Mouse (Mus musculus) left cerebral cortex, postnatal 4 days (tissue): ENCODE measurements at regions not wholly inside any gene's neighbourhood (a gene's known extent, or its start where the extent isn't known, plus 50 kb on each side); places are given as distances from the start of the nearest gene placed in this dataset.

Experiments
- DNase-seq: peaks from one replicate; pipeline ENCODE4 v3.0.0-alpha.2; 2022
- intact Hi-C: fragments of 180-260 bp; cut with DNase I; formaldehyde crosslinking; loops from one replicate; pipeline ENCODE4 v1.15.1; 2025

DNA sequence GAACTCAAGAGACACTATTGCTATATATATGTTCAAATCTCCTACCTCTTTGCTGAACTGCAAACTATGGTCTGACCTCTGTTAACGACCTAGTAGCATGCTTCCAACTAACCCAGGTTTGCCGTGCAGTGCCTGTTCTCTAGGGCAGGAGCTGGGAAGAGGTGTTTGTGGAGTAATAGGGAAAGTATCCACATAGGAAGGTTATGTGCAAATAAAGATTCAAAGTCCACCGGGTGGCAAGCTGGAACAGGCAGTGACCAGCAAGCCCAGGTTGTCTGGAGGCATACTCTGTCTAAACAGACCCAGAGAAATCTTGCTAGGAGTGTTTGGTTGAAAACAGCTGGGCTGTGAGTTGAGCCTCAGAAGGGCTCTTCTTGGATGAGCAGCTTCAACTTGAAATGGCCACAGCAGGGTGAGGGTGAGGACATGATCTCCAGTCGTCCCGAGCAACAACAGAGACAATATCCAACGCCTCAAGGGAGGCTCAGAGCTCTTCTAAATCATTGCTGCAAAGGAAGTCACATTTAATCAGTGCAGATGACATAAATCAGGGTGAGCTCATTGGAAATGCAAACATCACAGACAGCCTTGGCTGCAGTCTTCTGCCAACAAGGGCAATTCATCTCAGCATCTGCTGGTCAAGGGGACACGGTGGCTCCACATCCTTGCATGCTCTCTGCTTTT is 846.7 kb downstream of the Synb start:
- no peak for DNase-seq
- intact Hi-C loops, result no loop called here

DNA sequence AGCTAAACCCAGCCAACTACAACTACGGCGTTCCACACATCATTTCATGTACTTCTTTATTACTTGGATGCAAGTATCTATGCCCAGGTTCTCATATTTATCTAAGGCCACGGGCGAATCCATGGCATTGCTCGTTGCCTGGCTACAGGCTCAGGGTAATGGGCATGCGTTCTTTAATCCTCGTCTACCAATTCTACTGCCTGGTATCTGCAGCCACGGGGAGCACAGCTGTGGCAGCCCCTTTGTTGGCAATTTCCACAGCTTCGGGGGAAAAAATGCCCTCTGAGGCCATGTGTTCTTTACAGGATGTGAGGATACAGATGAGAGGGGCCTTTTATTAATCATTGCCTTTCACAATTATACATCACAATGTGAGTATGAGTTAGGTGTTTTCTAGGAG is 860.8 kb downstream of the Synb start:
- DNase-seq, result no peak
- intact Hi-C loops, result no loop called here

DNA sequence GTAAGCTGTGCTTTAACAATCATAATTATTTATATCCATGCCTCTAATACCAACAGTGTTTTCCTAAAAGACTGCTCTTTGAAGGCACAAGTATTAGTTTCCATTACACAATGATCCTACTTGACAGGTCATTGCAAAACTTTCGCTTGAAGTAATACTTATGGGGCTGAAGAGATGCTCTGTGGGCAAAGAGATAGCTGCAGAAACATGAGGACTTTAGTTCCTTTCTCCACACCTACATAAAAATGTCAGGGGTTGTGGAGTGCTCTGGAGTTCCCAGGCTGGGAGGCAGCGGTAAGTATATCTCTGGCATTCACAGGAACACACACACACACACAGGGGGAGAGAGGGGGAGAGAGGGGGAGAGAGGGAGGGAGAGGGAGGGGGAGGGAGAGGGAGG is 862.0 kb downstream of the Synb start:
- DNase-seq, result no peak

DNA sequence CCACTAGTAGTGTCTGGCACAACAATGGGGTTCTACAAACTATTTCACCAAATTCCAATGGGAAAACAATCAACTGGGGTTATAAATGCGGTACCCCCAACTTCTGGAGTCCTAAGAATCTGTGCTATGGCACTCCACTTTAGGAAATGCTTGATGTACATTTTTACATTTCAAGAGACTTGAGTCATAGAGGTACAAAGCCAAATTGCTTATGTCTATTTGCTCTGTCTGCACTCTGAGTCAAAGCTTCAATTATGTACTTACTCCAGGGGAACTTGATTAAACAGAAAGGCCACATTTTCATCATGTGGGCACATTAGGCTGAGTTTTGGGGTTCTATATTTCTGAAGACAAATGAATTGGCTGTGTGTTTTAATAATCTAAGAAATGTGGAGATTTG is 866.9 kb downstream of the Synb start:
- intact Hi-C loops, result no loop called here

More for the DNA sequence above, 862.0 kb downstream of the Synb start:
- intact Hi-C loops, result no loop called here

DNA sequence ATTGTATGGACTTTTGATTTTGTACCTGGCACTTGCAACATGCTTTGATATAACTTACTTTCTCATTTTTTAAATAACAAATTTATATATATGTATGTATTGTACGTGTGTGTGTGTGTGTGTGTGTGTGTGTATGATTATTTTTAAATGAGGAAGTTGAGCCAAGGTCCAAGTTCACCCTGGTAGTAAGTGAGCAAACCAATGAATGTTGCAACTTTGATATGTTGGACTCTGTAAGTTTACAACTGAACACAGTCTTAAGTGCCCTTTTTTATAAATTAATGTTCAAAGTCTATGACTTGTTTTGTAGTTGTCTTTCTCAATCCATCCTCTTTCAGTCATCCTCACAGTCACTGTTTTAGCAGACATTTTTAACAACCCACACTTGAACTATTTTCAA is 901.7 kb downstream of the Synb start:
- intact Hi-C loops, result no loop called here
- DNase-seq, result no peak

More for the DNA sequence above, 866.9 kb downstream of the Synb start:
- DNase-seq, result no peak

DNA sequence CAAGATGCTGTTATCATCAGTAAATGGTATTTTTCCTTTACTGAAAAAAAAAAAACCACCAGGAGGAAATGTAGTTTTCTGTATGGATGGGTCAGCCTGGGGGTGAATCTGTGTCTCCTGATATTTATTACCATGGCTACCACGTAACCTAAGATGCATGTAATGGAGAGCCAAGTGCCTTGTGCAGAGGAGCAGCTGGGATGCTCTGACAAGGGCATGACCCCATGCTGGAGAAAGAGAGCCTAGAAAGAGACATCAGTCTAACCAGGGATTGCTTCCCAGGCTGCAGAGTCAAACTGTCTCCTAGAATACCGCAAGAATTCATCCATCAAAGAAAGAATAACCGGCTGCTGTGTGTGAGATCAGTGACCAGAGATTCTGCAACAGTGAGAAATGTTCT is 902.2 kb downstream of the Synb start:
- DNase-seq, result peak; percentile 1
- intact Hi-C loops, result no loop called here

DNA sequence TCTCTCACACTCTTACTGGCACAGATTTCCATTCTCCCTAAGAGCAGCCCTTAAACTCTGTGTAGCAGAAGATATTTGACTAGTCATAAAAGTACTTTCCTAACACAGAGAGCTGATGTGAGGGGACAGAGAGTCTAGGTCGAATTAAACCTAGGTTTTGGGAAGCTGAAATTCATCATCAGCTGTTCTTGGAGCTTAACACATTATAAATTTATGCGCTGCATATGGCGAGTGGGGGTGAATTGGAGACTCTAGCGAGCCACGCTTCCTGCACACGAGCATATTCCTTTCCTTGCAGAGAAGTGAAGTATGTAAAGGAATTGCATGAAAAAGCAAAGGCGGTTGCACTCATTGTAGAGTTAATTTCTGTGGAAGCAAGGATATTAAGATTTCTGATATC is 912.4 kb downstream of the Synb start:
- no peak for DNase-seq
- intact Hi-C loops, result no loop called here

DNA sequence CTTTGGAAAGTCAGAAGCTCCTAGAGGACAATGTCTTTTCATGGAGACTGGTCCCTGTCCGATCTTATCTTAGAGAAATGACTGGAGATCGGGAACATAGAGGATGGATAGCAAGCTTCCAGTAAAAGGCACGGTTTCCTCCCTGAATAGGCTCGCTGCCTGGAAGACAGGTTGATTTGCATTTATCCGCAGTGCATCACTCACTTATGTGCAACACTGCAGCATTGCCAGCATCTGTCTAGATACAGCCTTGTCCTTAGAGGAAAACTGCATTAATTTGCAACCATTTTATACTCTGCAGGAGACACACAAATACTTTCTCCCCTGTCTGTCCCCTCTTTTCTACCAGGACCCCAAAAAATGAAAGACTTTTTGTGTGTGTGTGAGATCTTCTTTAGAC is 926.4 kb downstream of the Synb start:
- intact Hi-C loops, result no loop called here
- no peak for DNase-seq

DNA sequence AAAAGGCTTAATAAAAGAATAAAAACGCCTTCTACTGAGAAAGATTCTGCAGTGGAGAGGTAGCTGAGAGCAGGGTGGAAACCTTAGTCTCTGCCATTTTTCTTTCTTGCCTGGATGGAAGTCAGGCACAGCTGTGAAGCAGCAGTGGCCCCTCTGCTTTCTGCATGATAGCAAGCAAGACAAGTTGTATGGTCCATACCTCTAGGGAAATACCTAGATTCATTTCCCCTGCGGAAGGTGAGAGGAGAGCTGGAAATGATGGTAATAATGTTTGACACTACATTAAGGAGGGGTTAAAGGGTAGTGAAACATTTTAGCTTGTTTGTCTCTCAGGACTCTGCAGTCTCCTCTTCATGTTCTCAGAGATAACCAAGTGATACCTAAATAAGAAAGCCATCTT is 930.2 kb downstream of the Synb start:
- DNase-seq, result no peak
- intact Hi-C loops, result no loop called here

DNA sequence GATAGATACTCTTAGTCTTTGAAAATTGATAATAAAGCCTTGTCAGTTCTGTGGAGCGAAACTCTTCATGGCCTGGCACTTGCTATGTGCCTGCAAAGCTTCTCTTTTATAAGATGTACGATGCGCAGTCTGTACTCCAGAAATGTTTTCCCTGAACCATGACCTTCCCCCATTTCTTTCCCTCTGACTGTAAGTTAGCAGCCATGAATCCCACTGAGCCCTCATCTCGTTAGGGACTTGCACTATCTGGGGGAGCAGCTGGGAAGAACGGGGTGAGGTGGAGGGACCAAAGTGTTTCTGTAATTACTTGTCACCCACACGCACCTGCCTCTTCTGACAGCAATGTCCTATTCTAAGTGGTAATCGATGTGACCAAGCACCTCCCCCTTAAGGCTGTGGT is 932.1 kb downstream of the Synb start:
- intact Hi-C loops, result no loop called here
- DNase-seq, result peak; percentile 25

DNA sequence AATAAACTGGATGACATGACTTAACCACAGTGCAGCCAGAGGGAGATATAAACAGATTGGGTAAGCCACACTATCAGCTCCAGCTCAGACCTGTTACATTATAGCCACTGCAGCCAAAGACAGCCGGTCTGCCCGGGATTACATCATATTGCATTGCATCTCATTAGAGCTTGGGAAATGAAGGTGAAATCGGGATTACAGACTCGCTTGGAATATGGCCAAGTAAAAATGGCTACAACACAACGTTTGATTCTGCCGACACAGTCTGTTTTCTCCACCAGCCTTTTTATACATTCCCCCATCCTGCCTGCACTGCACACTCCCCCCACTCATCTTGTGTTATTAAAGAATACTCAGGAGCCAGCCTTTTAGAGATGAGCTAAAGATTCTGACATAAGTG is 932.6 kb downstream of the Synb start:
- intact Hi-C loops, result no loop called here
- DNase-seq, result peak; percentile 38

DNA sequence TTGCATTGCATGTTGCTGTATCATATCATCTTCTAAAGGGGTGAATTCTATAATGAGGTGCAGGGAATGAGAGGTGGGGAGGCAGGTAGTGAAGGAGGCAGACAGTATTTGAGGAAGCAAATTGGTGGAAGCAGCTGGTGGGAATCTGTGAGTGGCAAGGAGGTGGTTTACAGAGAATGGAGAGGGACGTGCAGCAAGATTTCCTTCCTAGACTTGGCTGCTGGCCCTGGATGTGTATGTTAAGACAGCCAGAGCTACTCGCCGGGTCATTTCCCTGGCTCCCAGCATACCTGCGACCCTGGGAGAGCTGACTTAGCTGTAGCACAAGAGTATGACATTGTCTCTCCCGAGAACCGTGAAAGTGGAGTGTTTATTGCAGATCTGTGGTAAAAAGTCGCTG is 937.7 kb downstream of the Synb start:
- DNase-seq, result peak; percentile 8
- intact Hi-C loops, result no loop called here

DNA sequence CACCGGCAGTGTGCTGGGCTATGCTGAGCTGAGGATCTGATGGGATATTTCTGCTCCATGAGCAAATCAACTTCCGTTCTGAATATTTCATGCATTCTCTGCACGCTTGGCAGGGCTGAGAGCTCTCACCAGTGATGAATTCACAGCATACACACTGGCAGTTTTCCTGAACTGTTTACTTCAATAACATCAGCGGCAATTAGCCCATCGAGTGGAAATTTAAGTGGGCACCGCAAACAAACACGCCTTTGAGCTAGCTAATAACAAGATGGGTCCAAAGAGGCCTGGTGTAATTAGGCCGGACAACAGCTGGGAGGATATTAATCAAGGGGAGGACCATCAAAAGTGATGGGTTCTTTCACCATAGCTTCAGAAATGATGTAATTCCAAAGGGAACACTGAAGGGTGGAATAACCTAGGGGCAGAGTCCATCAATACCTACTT is 938.6 kb downstream of the Synb start:
- intact Hi-C loops, result no loop called here
- DNase-seq, result peak; percentile 34

DNA sequence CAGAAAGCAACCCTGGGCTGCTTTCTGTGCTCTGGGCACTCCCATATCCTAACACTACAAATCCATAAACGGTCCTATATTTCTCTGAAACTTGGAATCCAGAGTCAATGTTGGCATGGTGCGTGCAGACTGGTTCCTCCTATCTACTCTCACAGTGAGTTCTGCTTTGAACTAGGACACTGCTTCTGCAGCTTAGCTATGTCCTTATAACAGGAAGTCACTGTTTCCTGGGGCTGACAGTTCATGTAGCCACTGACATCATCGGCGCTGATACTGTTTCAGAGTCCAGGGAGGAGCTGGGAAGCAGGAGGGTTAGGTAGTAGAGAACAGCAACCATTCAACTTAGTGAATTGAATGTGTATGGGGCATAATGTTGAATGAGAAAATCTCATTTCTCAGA is 948.6 kb downstream of the Synb start:
- intact Hi-C loops, result no loop called here
- no peak for DNase-seq

DNA sequence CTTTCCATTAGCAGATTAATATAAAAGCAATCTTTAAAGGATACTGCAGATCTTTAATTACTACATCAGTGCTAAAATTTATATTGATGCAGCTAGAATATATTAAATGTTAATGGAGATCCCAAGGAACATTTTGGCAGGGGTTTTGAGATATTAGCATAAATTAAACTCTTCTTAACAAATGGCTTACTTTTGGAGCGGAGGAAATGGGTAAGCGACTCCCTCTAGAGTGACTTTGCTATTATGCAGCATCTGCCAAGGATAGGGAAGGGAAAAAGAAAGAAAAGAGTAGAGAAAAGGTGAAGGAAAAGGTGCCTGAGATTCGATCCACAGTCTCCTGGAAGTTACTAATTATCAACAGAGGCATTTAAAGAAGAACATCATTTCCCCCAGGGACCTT is 949.4 kb downstream of the Synb start:
- DNase-seq, result no peak
- intact Hi-C loops, result no loop called here

DNA sequence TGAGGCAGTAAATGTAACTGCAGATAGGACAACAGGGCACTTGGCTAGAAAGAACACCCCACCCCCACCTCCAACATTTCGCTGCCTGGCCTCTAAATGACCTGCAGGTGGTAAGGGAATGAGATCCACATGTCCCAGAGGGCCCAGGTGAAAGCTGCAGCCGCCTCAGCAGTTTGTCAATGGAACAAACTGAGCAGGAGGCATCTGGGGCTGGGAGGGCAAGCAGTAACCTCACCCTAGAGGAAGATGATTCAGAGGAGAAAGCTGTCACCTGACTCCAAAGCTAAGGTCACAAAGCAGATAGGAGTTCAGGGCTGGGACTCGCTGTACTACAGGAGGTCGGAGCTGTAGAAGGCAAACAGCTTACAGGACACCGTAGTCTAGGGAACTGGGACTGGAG is 955.7 kb downstream of the Synb start:
- no peak for DNase-seq
- intact Hi-C loops, result no loop called here

DNA sequence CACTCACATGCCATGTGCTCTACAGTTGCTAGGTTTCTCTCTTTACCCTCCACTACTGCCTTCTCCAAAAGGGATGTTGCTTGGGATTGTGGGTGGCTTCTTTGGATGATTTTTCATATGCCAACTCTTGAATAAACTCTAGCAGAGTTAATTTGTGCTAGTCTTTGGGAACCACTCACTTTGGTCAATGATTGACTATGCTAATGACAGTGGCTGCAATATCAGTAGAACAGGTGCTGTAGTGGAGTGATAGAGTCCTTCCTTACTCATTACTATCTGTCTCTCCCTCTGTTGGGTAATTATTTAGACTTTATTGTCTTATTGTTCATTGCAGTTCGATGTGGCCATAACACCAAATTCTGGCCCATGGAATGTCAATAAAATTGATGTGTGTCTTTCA is 969.0 kb downstream of the Synb start:
- DNase-seq, result no peak
- intact Hi-C loops, result no loop called here

DNA sequence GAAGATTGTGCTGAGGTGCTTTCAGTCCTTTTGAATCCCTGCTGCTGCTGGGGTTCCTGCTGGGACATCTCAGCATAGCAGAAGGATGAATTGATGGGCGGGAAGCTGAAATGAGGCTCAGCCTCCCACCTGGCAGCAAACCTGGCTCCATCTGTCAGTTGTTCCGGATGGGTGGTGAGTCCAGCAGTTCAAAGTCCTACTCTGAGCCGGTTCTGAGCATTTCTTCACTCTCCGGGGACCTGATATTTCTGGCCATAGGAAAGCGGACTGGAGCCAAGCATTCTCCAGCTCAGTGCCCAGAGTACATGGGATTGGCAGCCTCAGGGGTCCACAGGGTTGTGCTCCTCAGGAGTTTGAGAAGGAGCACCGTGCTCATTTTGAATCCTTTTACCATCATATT is 971.1 kb downstream of the Synb start:
- DNase-seq, result peak; percentile 74
- intact Hi-C loops, result no loop called here

DNA sequence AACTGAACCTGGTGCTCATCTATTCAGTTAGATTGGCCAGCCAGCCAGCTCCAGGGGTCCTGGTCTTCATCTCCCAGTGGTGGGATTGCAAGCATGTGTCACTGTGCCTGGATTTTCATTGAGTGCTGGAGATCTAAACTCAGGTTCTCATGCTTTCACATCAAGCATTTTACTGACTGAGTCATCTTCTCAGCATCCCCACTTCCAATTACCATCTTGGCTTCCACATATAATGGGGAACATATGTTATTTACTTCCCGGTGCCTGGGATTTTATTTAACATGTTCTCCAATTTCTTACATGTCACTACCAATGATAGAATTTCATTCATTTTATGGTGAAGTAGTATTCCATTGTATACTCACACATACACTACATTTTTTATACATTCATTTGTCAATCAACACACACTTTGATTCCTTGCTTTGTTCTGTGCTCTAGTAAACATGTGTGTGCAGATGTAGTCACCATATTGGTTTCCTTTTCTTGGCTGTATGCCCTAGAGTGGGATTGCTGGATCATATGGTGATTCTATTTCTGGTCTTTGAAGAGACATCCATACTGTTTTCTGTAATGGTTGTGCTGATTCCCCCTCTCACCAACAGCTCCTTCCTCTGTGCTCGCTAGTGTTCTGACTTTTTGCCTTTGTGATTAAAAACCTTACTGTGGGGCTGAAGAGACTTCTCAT is 986.0 kb downstream of the Synb start:
- intact Hi-C loops, result no loop called here
- no peak for DNase-seq

DNA sequence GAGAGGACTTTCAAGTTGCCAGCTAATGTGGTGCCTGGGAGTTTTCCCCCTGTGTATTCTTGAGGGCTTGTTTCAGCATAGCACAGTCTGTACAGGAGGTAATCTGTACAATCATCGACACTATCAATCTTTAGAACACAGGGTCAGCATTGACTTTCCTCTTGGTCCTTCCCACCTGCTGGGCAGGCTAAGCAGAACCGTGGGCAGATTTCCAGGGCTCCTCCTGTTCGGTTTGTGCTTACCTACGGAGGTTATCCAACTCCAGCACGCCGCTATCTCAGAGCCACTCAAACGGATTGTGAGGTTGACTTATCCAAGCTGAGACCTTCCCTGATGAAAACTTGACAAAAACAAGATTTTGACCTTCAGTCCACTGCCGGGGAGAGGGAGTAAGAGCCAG is 988.9 kb downstream of the Synb start:
- DNase-seq, result no peak
- intact Hi-C loops, result no loop called here

DNA sequence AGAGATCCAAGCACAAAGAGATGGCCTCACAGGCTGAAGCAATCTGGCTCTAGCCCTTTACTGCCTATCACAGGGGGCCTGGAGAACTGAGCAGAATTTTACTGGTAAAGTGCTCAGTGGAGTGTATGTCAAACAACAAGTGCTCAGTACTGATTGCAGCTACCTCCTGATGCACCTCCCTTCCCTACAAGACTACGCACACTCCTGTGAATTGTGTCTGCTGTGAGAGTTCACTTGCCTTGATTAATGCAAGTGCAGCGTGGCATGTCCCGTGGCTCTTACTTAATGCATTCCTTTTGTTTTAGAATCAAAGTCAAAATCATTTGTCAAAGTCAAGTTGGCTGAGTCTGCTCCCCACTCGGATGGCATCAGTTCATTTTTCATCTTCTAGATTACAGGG is 992.4 kb downstream of the Synb start:
- no peak for DNase-seq
- intact Hi-C loops, result no loop called here

DNA sequence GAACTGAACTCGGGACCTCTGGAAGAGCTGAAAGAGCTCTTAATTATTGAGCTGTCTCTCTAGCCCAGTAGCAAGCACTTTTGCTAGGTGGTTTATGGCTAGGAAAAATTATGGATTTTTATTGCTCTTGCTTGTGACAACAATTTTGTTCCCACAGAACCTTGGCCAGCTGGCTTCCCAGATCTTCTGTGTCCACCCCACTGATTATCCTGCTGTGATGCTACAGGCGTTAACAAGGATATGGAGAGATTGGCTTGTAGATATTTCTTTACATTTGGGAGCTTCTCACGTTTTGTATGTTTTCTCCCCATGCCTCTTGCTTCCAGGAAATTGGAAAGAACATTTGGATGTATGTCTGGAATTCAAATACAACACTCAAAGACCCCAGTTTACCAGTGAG is 1008.6 kb downstream of the Synb start:
- intact Hi-C loops, result no loop called here
- no peak for DNase-seq

DNA sequence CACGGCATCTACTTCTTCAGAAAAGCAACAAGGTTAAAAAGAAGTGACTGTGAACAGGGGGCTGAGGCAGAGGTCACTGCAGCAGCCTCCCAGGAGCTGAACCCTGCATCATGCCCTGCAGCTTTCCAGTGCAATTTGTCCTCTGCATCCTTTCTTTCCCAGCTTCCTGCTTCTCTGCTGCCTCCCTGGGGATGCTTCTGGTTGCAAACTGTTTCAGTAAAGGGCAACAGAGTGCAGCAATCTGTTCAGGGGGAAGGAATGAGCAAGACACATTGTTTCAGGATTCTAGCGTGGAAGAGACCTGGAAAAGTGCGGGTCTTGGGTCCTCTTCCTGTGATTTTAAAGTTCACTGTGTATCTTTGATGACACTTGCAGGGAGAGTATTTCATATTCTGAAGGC is 1032.7 kb downstream of the Synb start:
- intact Hi-C loops, result no loop called here

More for the DNA sequence above, 1032.7 kb downstream of the Synb start:
- no peak for DNase-seq
